Mouse (Mus musculus): Measurements from ENCODE around the gene Ctc1.

- TF ChIP-seq CTCF (IDR thresholded peaks at IDR 0.05; ENCODE audit: control insufficient read depth, insufficient read depth, insufficient read length): no peak
- peak; percentile 66 for TF ChIP-seq MAX (IDR thresholded peaks at IDR 0.05)
- no peak for TF ChIP-seq USF1 (IDR thresholded peaks at IDR 0.05; ENCODE audit: low read depth)
Measured at GRCm38 (mm10) chr11:69078805-69079438, 63.2 kb downstream of the Ctc1 start.
